Mouse (Mus musculus) hindbrain, embryonic 11.5 days (tissue): ENCODE data around the gene Rnaseh2a. TPM values are rescaled to one million over a fixed set of nuclear protein-coding genes. Genes with fewer than 3 reads are reported as not detected.

ENCODE experiments used
- ATAC-seq: fragments of 200-750 bp; cut with Nextera tagmentation; 2 replicates; pipeline ENCODE4 v1.8.0; 2017; ENCODE audit warnings: mild to moderate bottlenecking, moderate TSS enrichment, moderate library complexity; ENCODE audit not compliant: low FRiP score
- DNase-seq: peaks from one replicate; pipeline ENCODE4 v3.0.0-alpha.2; 2015; ENCODE audit warnings: low spot score
- H3K27ac ChIP-seq: fragments of 300-500 bp; sonication (generic); 2 replicates; pipeline ENCODE4 v1.5.1; 2014; ENCODE audit warnings: mild to moderate bottlenecking, low read depth, low read length
- H3K27me3 ChIP-seq: fragments of 300-500 bp; sonication (generic); 2 replicates; pipeline ENCODE4 v1.6.1; 2014; ENCODE audit warnings: mild to moderate bottlenecking, low read length, moderate library complexity, mixed read lengths; ENCODE audit not compliant: control insufficient read depth, insufficient read depth
- H3K36me3 ChIP-seq: fragments of 300-500 bp; sonication (generic); 2 replicates; pipeline ENCODE4 v1.6.1; 2014; ENCODE audit warnings: mild to moderate bottlenecking, low read length, moderate library complexity, mixed read lengths; ENCODE audit not compliant: control insufficient read depth, insufficient read depth
- H3K4me1 ChIP-seq: fragments of 300-500 bp; sonication (generic); replicated peaks from 2 replicates; pipeline ENCODE4 v1.6.1; 2014; ENCODE audit warnings: low read length, mixed read lengths; ENCODE audit not compliant: control insufficient read depth, insufficient read depth
- H3K4me2 ChIP-seq: fragments of 300-500 bp; sonication (generic); replicated peaks from 2 replicates; pipeline ENCODE4 v1.6.1; 2014; ENCODE audit warnings: mild to moderate bottlenecking, low read depth, low read length
- H3K4me3 ChIP-seq: fragments of 300-500 bp; sonication (generic); 2 replicates; pipeline ENCODE4 v1.5.1; 2014; ENCODE audit warnings: low read depth, low read length
- H3K9ac ChIP-seq: fragments of 300-500 bp; sonication (generic); 2 replicates; pipeline ENCODE4 v1.6.1; 2014; ENCODE audit warnings: low read depth, low read length
- H3K9me3 ChIP-seq: fragments of 300-500 bp; sonication (generic); 2 replicates; pipeline ENCODE4 v1.6.1; 2016; ENCODE audit warnings: low read length; ENCODE audit not compliant: control insufficient read depth
- WGBS: fragments of 180-500 bp; shearing (Covaris S2); extraction: QIAGEN DNeasy Blood & Tissue Kit; methylation state at CpG from one replicate; pipeline ENCODE4 v1.1.7; 2014; 5-methylcytosine and 5-hydroxymethylcytosine counted together
- polyA plus RNA-seq: library from polyadenylated mRNA; unstranded; fragments of >200 nt; fragmentation: Nextera tagmentation; extraction: Ambion mirVana; gene quantifications from 2 replicates; pipeline ENCODE4 v1.2.1, GENCODE M21; 2014

The Rnaseh2a gene
- polyA plus RNA-seq, 1 experiment from 2014 or later: 98.5 TPM

DNA sequence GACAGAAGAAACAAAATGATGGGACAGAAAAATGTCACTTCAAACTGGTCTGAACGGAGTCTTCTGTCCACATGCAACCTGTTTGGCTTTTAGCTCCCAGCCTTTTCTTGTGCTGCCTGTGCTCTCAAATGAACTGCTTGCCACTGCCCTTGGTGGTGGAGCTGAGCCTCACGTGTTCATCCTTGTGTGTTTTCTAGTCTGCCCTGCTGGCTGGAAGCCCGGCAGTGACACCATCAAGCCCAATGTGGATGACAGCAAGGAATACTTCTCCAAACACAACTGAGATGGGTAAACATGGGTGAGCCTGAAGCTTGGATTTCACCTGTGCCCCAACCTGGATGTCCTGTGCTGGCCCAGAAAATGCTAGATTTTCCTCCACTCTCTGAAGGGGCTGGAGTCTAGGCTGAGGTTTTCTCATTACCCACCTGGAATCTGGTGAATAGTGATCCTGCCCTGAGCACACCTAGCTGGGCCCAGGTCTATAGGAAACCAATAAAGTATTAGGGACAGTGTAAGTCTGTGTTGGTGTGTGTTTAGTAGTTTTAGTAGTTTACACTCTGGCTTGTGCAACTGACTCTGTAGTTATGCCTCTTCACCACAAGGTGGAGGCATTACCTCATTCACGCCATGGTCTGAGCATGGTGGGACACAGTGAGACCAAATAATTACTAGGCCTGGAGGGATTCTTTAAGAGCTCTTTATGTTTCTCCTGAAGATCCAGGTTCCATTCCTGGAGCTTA lies 4.4 kb upstream of the Rnaseh2a start:
- no peak for ATAC-seq
- peak; percentile 68 for DNase-seq
- Histone ChIP-seq H3K4me2 (no peak overlapping the region), H3K27me3 (peaks cover 21% of the 10 kb centered on the region), H3K4me3 (no peak overlapping the region), H3K9me3 (no peaks in the 10 kb centered on the region), H3K36me3 (0 out of 2 replicates have a peak, but pooled peaks cover 2% of the 10 kb centered on the region), H3K4me1 (peaks cover 19% of the 10 kb centered on the region; the same call in 1 of the 2 replicates), H3K27ac (no peak overlapping the region), H3K9ac (no peak overlapping the region)
- WGBS: 73% methylated on average over 4 of the region's 4 CpGs

DNA sequence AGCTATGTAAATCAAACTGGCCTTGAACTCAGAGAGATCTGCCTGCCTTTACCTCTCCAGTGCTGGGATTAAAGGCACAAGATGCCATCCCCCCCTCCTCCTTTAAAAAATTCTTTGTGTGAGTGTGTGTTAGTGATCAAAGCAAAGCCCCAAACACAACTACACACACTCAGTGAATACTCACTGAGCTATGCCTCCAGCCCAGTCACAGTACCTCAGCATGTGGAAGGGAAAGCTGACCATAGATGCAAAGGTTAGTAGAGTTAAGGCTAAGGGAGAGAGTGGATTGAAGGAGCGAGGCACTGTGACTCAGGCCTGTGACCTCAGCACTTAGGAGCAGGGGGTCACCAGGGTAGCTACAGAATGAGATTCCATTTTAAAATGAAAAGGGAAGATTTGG lies 3.5 kb upstream of the Rnaseh2a start:
- ATAC-seq: no peak
- WGBS: 82% methylated on average over 1 of the region's 1 CpGs
- peaks cover 21% of the 10 kb centered on the region; the same call in 1 of the 2 replicates for H3K4me1 ChIP-seq

DNA sequence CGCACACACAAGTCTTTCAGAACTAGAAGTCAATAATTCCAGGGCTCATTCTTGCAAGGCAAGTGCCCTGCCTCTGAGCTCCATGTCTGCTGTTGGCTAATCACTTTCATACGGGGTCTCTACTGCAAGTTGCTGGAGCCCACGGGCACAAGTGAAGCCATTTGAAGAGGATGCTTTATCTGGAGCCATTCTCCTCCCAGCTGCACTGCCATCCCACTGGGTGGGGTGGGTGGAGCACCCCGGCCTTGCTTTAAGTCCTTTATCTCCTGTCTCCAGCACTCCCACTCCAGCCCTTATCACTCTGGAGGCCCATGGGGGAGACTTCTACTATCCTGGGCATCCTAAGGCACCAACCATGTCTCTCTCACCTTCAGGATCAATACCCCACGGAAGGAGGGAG lies 1.3 kb upstream of the Rnaseh2a start:
- no peaks in the 10 kb centered on the region for H3K27me3 ChIP-seq
- H3K9ac ChIP-seq: peak overlapping the region; percentile 97
- peaks cover 11% of the 10 kb centered on the region; the same call in 1 of the 2 replicates for H3K4me1 ChIP-seq
- 0 out of 2 replicates have a peak overlapping the region, but pooled peaks have one; percentile 17 for H3K27ac ChIP-seq
- no peaks in the 10 kb centered on the region for H3K9me3 ChIP-seq
- H3K4me3 ChIP-seq: peak overlapping the region; percentile 89
- peak overlapping the region; percentile 85 for H3K4me2 ChIP-seq
- ATAC-seq: no peak
- 0 out of 2 replicates have a peak, but pooled peaks cover 2% of the 10 kb centered on the region for H3K36me3 ChIP-seq
- WGBS: 65% methylated on average over 5 of the region's 5 CpGs
- DNase-seq: no peak

More for the DNA sequence above, 3.5 kb upstream of the Rnaseh2a start:
- H3K4me2 ChIP-seq: no peak overlapping the region
- H3K9ac ChIP-seq: no peak overlapping the region
- no peak overlapping the region for H3K4me3 ChIP-seq
- 0 out of 2 replicates have a peak, but pooled peaks cover 2% of the 10 kb centered on the region for H3K36me3 ChIP-seq
- DNase-seq: no peak
- peaks cover 13% of the 10 kb centered on the region for H3K27me3 ChIP-seq
- no peak overlapping the region for H3K27ac ChIP-seq
- no peaks in the 10 kb centered on the region for H3K9me3 ChIP-seq

DNA sequence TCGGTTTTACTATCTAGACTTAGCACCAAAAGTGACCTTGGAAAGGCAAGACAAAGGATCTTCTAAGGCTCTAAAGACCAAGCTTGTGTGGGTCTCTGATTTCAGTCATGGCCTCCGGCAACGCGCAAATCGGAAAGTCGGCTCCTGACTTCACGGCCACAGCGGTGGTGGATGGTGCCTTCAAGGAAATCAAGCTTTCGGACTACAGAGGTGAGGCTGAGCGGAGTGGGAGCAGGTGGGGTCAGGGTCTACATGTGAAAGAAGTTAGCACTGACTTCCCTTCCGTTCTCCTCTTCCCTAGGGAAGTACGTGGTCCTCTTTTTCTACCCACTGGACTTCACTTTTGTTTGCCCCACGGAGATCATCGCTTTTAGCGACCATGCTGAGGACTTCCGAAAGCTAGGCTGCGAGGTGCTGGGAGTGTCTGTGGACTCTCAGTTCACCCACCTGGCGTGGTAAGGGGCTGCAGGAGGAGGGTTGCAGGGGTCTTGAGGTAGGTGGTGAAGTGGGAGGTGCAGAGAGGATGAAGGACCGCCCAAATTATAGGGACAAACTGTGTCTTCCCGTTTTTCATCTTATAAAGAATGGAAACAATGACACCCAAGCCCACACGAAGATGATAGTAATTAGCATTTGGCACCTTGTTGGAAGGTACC lies 696 bp upstream of the Rnaseh2a start:
- Histone ChIP-seq H3K4me3 (peak overlapping the region; percentile 89), H3K4me1 (peaks cover 11% of the 10 kb centered on the region), H3K27ac (peak overlapping the region; percentile 63), H3K36me3 (0 out of 2 replicates have a peak, but pooled peaks cover 2% of the 10 kb centered on the region), H3K4me2 (peak overlapping the region; percentile 85), H3K27me3 (no peaks in the 10 kb centered on the region), H3K9ac (peak overlapping the region; percentile 97), H3K9me3 (no peaks in the 10 kb centered on the region)
- WGBS: 14% methylated on average over 21 of the region's 21 CpGs
- DNase-seq: peak; percentile 68
- no peak for ATAC-seq

DNA sequence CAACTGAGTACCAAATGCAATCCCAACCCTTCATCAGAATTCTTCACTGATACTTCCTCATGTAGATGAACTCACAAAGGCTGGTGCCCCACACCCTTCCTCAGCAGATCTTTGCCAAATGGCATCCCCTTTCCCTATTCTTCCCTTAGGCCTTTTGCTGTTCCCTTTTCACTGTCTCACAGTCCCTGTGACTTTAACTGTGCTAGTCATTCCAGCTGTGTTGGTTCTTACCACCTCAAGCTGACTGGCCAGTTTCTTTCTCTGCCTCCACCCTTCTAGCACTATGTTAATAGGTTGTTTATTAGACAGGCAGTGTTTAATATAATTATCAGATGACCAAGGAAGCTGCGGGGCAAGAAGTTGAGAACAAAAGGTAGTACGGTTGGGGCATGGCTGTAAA lies 917 bp downstream of the Rnaseh2a start:
- DNase-seq (peak; percentile 14), ATAC-seq (no peak)
- peak overlapping the region; percentile 89 for H3K4me3 ChIP-seq
- H3K4me2 ChIP-seq: peak overlapping the region; percentile 85
- H3K9me3 ChIP-seq: no peaks in the 10 kb centered on the region
- H3K27ac ChIP-seq: peak overlapping the region; percentile 63; the same call in 1 of the 2 replicates
- H3K36me3 ChIP-seq: 0 out of 2 replicates have a peak, but pooled peaks cover 2% of the 10 kb centered on the region
- H3K4me1 ChIP-seq: peaks cover 15% of the 10 kb centered on the region
- 39% methylated on average over 2 of the region's 2 CpGs for WGBS
- peak overlapping the region; percentile 97 for H3K9ac ChIP-seq
- no peaks in the 10 kb centered on the region for H3K27me3 ChIP-seq

DNA sequence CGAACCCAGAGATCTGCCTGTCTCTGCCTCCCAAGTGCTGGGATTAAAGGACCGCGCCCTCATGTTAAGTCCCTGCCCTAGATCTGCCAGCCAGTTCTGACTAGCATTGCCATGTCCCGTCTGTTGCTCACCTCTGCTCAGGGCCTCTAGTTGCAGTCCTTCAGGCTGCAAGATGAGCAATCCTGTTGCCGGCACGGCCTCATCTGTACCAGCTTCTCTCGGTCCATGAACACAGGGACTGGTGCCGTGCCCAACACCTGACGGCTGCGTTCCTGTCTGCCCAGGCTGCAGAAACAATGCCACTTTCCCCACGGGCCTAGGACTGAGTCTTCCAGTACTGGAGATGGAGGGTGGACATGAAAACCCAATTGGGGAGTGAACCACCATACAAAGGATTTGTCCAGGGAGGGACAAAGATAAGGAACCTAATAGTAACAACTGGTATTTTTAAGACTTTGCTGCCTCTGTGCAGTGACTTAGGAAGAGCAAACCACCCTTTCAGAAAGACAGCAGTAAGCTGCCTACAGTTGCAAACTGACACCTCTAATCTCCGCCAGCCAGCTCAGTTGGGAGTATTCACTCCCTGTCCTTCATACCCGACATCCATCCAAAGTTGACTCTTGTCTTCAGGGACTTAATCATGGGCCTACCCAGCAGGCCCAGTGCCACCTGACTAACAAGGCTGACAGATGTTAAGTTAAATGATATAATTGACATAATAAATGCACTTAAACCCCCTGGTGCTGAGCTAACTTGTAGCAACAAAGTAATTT lies 1.8 kb downstream of the Rnaseh2a start:
- peaks cover 15% of the 10 kb centered on the region for H3K4me1 ChIP-seq

DNA sequence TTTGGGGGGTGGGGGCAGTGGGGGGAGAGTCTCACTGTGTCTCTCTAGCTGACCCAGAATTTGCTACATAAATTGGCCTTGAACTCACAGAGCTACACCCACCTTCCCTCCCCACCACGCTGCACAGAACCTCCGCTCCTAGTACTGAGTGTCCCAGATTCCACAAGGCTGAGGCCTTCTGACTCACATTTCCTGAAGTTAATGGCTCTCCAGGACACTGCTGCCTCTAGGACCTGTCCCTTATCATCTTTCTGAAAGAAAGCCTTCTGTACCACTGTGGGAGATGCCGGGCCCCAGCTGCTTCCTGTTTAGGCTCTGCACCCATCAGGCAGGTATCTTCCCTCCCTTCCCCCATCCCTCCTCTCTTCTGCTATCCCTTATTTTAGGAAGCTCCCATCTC lies 3.0 kb downstream of the Rnaseh2a start:
- H3K27ac ChIP-seq: no peak overlapping the region
- no peak overlapping the region for H3K9ac ChIP-seq
- no peak overlapping the region; the same call in 1 of the 2 replicates for H3K4me2 ChIP-seq
- ATAC-seq (peak; percentile 3; the same call in 1 of the 2 replicates), DNase-seq (no peak)
- peaks cover 15% of the 10 kb centered on the region for H3K4me1 ChIP-seq
- no peaks in the 10 kb centered on the region for H3K27me3 ChIP-seq
- no peaks in the 10 kb centered on the region for H3K9me3 ChIP-seq
- 68% methylated on average over 3 of the region's 3 CpGs for WGBS
- H3K4me3 ChIP-seq: no peak overlapping the region
- no peaks in the 10 kb centered on the region for H3K36me3 ChIP-seq

More for the DNA sequence above, 1.8 kb downstream of the Rnaseh2a start:
- Histone ChIP-seq H3K27ac (no peak overlapping the region), H3K27me3 (no peaks in the 10 kb centered on the region), H3K9ac (0 out of 2 replicates have a peak overlapping the region, but pooled peaks have one; percentile 15), H3K36me3 (0 out of 2 replicates have a peak, but pooled peaks cover 2% of the 10 kb centered on the region), H3K4me3 (no peak overlapping the region), H3K4me2 (no peak overlapping the region), H3K9me3 (no peaks in the 10 kb centered on the region)
- WGBS: 91% methylated on average over 13 of the region's 13 CpGs
- no peak for ATAC-seq
- no peak for DNase-seq

DNA sequence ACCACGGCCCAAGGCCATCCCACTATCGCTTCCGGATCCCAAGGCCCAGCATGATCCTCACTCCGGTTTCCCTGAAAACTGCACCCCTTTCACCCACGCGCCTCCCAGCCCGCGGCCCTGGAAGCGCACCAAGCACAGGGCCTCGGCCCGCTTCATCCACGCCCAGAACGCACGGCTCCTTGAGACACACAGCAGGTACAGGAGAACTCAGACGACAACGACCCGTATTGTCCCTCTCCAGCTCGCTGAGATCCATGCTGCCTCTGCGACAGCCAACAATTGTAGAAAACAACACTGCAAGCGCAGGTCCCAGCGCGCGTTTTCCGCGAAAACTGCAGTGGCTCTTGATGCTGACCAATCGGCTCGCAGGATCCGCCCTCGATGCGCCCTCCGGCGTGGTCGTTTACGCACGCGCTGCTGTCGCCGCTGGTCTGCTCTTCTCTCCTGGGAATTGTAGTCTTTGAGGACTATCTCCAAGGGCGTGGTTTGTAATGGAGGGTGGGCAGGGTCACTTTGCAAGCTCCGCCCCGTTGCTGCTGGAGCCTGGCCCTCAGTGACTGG lies 3.8 kb downstream of the Rnaseh2a start:
- H3K9me3 ChIP-seq: no peaks in the 10 kb centered on the region
- H3K27ac ChIP-seq: no peak overlapping the region
- H3K36me3 ChIP-seq: no peaks in the 10 kb centered on the region

More for the DNA sequence above, 3.8 kb downstream of the Rnaseh2a start:
- peak overlapping the region; percentile 64 for H3K9ac ChIP-seq
- peaks cover 9% of the 10 kb centered on the region for H3K4me1 ChIP-seq
- H3K4me2 ChIP-seq: peak overlapping the region; percentile 66
- peak; percentile 84 for ATAC-seq
- no peaks in the 10 kb centered on the region for H3K27me3 ChIP-seq
- under 1% methylated on average over 41 of the region's 41 CpGs for WGBS
- peak; percentile 94 for DNase-seq
- peak overlapping the region; percentile 53 for H3K4me3 ChIP-seq
